Mouse (Mus musculus) kidney, embryonic 15.5 days (tissue): ENCODE results near the gene Cmtm4. TPM values are rescaled to one million over a fixed set of nuclear protein-coding genes. Genes with fewer than 3 reads are reported as not detected.

Source experiments
- ATAC-seq: fragments of 200-750 bp; cut with Nextera tagmentation; replicated peaks from 2 replicates; pipeline ENCODE4 v1.8.0; 2017; ENCODE audit warnings: moderate TSS enrichment; ENCODE audit not compliant: low FRiP score
- H3K27ac ChIP-seq: fragments of 300-500 bp; sonication (generic); 2 replicates; pipeline ENCODE4 v1.5.1; 2015; ENCODE audit warnings: mild to moderate bottlenecking, inconsistent platforms
- H3K27me3 ChIP-seq: fragments of 300-500 bp; sonication (generic); 2 replicates; pipeline ENCODE4 v1.6.1; 2015; ENCODE audit warnings: inconsistent platforms
- H3K36me3 ChIP-seq: fragments of 300-500 bp; sonication (generic); 2 replicates; pipeline ENCODE4 v1.6.1; 2015; ENCODE audit warnings: inconsistent platforms
- H3K4me1 ChIP-seq: fragments of 300-500 bp; sonication (generic); 2 replicates; pipeline ENCODE4 v1.6.1; 2015; ENCODE audit warnings: inconsistent platforms
- H3K4me2 ChIP-seq: fragments of 300-500 bp; sonication (generic); 2 replicates; pipeline ENCODE4 v1.6.1; 2015; ENCODE audit warnings: moderate library complexity, mild to moderate bottlenecking, inconsistent platforms
- H3K4me3 ChIP-seq: fragments of 300-500 bp; sonication (generic); replicated peaks from 2 replicates; pipeline ENCODE4 v1.5.1; 2015; ENCODE audit warnings: mild to moderate bottlenecking, inconsistent platforms
- H3K9ac ChIP-seq: fragments of 300-500 bp; sonication (generic); 2 replicates; pipeline ENCODE4 v1.6.1; 2015; ENCODE audit warnings: mild to moderate bottlenecking, inconsistent platforms
- H3K9me3 ChIP-seq: fragments of 300-500 bp; sonication (generic); replicated peaks from 2 replicates; pipeline ENCODE4 v1.6.1; 2016; ENCODE audit warnings: inconsistent platforms
- WGBS: fragments of 180-500 bp; shearing (Covaris S2); methylation state at CpG from one replicate; pipeline ENCODE4 v1.1.7; 2015; ENCODE audit warnings: mixed read lengths; 5-methylcytosine and 5-hydroxymethylcytosine counted together
- polyA plus RNA-seq: library from polyadenylated mRNA; unstranded; fragments of >200 nt; fragmentation: Nextera tagmentation; extraction: Ambion mirVana; gene quantifications from 2 replicates; pipeline ENCODE4 v1.2.1, GENCODE M21; 2015

Cmtm4 gene
- polyA plus RNA-seq, 1 experiment from 2014 or later: 4.1 TPM

GRCm38 (mm10) chr8:104369591-104369990 is 26.0 kb downstream of the Cmtm4 start:
- H3K27me3 ChIP-seq: no peaks in the 10 kb centered on the region
- H3K4me3 ChIP-seq: no peak overlapping the region
- H3K9me3 ChIP-seq: no peaks in the 10 kb centered on the region
- peaks cover 54% of the 10 kb centered on the region for H3K4me1 ChIP-seq
- no peak overlapping the region for H3K9ac ChIP-seq
- H3K27ac ChIP-seq: peak overlapping the region; percentile 41; the same call in 1 of the 2 replicates
- 82% methylated on average over 12 of the region's 12 CpGs for WGBS
- no peaks in the 10 kb centered on the region for H3K36me3 ChIP-seq
- H3K4me2 ChIP-seq: no peak overlapping the region
- no peak for ATAC-seq

GRCm38 (mm10) chr8:104367398-104367797 is 28.2 kb downstream of the Cmtm4 start:
- no peaks in the 10 kb centered on the region for H3K27me3 ChIP-seq
- H3K9me3 ChIP-seq: no peaks in the 10 kb centered on the region
- H3K9ac ChIP-seq: no peak overlapping the region
- no peak overlapping the region for H3K4me2 ChIP-seq
- no peak overlapping the region for H3K4me3 ChIP-seq
- peaks cover 43% of the 10 kb centered on the region for H3K4me1 ChIP-seq
- 46% methylated on average over 5 of the region's 5 CpGs for WGBS
- ATAC-seq: no peak
- H3K36me3 ChIP-seq: 0 out of 2 replicates have a peak, but pooled peaks cover 3% of the 10 kb centered on the region
- H3K27ac ChIP-seq: no peak overlapping the region

GRCm38 (mm10) chr8:104365695-104366094 is 29.9 kb downstream of the Cmtm4 start:
- no peak overlapping the region for H3K4me3 ChIP-seq
- H3K36me3 ChIP-seq: 0 out of 2 replicates have a peak, but pooled peaks cover 6% of the 10 kb centered on the region
- H3K9ac ChIP-seq: no peak overlapping the region
- no peaks in the 10 kb centered on the region for H3K9me3 ChIP-seq
- ATAC-seq: peak; percentile 67
- peak overlapping the region; percentile 38 for H3K27ac ChIP-seq
- H3K4me2 ChIP-seq: no peak overlapping the region
- no peaks in the 10 kb centered on the region for H3K27me3 ChIP-seq
- peaks cover 43% of the 10 kb centered on the region for H3K4me1 ChIP-seq
- WGBS: 83% methylated on average over 9 of the region's 9 CpGs

- no peak overlapping the region for H3K27ac ChIP-seq
- H3K4me2 ChIP-seq: no peak overlapping the region
- H3K36me3 ChIP-seq: peaks cover 24% of the 10 kb centered on the region
- WGBS: 64% methylated on average over 15 of the region's 15 CpGs
- no peak overlapping the region for H3K4me3 ChIP-seq
- no peaks in the 10 kb centered on the region for H3K27me3 ChIP-seq
- no peak for ATAC-seq
- no peak overlapping the region for H3K9ac ChIP-seq
- no peaks in the 10 kb centered on the region for H3K9me3 ChIP-seq
- H3K4me1 ChIP-seq: peaks cover 19% of the 10 kb centered on the region
Observed at GRCm38 (mm10) chr8:104359778-104360456, 35.7 kb downstream of the Cmtm4 start.

GRCm38 (mm10) chr8:104358637-104359036 is 37.0 kb downstream of the Cmtm4 start:
- peaks cover 17% of the 10 kb centered on the region for H3K4me1 ChIP-seq
- ATAC-seq: no peak
- no peak overlapping the region for H3K4me3 ChIP-seq
- no peak overlapping the region for H3K9ac ChIP-seq
- no peaks in the 10 kb centered on the region for H3K27me3 ChIP-seq
- no peak overlapping the region for H3K27ac ChIP-seq
- H3K4me2 ChIP-seq: no peak overlapping the region
- H3K36me3 ChIP-seq: peaks cover 31% of the 10 kb centered on the region
- H3K9me3 ChIP-seq: no peaks in the 10 kb centered on the region
- WGBS: 83% methylated on average over 3 of the region's 3 CpGs

- no peak overlapping the region for H3K4me3 ChIP-seq
- H3K27me3 ChIP-seq: no peaks in the 10 kb centered on the region
- no peaks in the 10 kb centered on the region for H3K9me3 ChIP-seq
- H3K27ac ChIP-seq: no peak overlapping the region
- peaks cover 45% of the 10 kb centered on the region for H3K36me3 ChIP-seq
- WGBS: 82% methylated on average over 10 of the region's 10 CpGs
- H3K9ac ChIP-seq: no peak overlapping the region
- no peak for ATAC-seq
- no peak overlapping the region for H3K4me2 ChIP-seq
- H3K4me1 ChIP-seq: peaks cover 6% of the 10 kb centered on the region
Observed at GRCm38 (mm10) chr8:104354504-104354903, 41.1 kb downstream of the Cmtm4 start.

GRCm38 (mm10) chr8:104353186-104353585 is 42.4 kb downstream of the Cmtm4 start:
- Histone ChIP-seq H3K27ac (no peak overlapping the region), H3K4me2 (no peak overlapping the region), H3K4me3 (no peak overlapping the region), H3K9ac (no peak overlapping the region), H3K36me3 (peaks cover 48% of the 10 kb centered on the region), H3K4me1 (no peaks in the 10 kb centered on the region), H3K9me3 (no peaks in the 10 kb centered on the region), H3K27me3 (no peaks in the 10 kb centered on the region)
- ATAC-seq: 0 out of 2 replicates have a peak, but pooled peaks have one; percentile 54
- 69% methylated on average over 5 of the region's 5 CpGs for WGBS

GRCm38 (mm10) chr8:104350047-104350446 is 45.6 kb downstream of the Cmtm4 start:
- H3K27me3 ChIP-seq: no peaks in the 10 kb centered on the region
- H3K9me3 ChIP-seq: no peaks in the 10 kb centered on the region
- no peak for ATAC-seq
- 71% methylated on average over 13 of the region's 13 CpGs for WGBS
- no peaks in the 10 kb centered on the region for H3K4me1 ChIP-seq
- H3K4me3 ChIP-seq: no peak overlapping the region
- H3K9ac ChIP-seq: no peak overlapping the region
- peaks cover 62% of the 10 kb centered on the region for H3K36me3 ChIP-seq
- H3K27ac ChIP-seq: no peak overlapping the region
- H3K4me2 ChIP-seq: no peak overlapping the region

GRCm38 (mm10) chr8:104348971-104349370 is 46.6 kb downstream of the Cmtm4 start:
- WGBS: 73% methylated on average over 5 of the region's 5 CpGs
- no peak overlapping the region for H3K4me2 ChIP-seq
- H3K4me3 ChIP-seq: no peak overlapping the region
- H3K4me1 ChIP-seq: 0 out of 2 replicates have a peak, but pooled peaks cover 3% of the 10 kb centered on the region
- no peaks in the 10 kb centered on the region for H3K9me3 ChIP-seq
- ATAC-seq: no peak
- H3K36me3 ChIP-seq: peaks cover 65% of the 10 kb centered on the region
- H3K27me3 ChIP-seq: no peaks in the 10 kb centered on the region
- no peak overlapping the region for H3K9ac ChIP-seq
- no peak overlapping the region for H3K27ac ChIP-seq

- H3K27me3 ChIP-seq: no peaks in the 10 kb centered on the region
- no peak overlapping the region for H3K4me2 ChIP-seq
- WGBS: 58% methylated on average over 12 of the region's 12 CpGs
- H3K9me3 ChIP-seq: no peaks in the 10 kb centered on the region
- peaks cover 51% of the 10 kb centered on the region for H3K36me3 ChIP-seq
- no peak overlapping the region for H3K27ac ChIP-seq
- no peak overlapping the region for H3K9ac ChIP-seq
- ATAC-seq: no peak
- H3K4me3 ChIP-seq: no peak overlapping the region
- peaks cover 22% of the 10 kb centered on the region for H3K4me1 ChIP-seq
Observed at GRCm38 (mm10) chr8:104346706-104347105, 48.9 kb downstream of the Cmtm4 start.

- H3K36me3 ChIP-seq: peaks cover 47% of the 10 kb centered on the region
Observed at GRCm38 (mm10) chr8:104344622-104345021, 51.0 kb downstream of the Cmtm4 start.

GRCm38 (mm10) chr8:104343957-104344356 is 51.6 kb downstream of the Cmtm4 start:
- H3K9me3 ChIP-seq: no peaks in the 10 kb centered on the region
- H3K4me3 ChIP-seq: no peak overlapping the region
- WGBS: 14% methylated on average over 7 of the region's 7 CpGs
- H3K36me3 ChIP-seq: peaks cover 47% of the 10 kb centered on the region
- H3K27me3 ChIP-seq: no peaks in the 10 kb centered on the region
- no peak overlapping the region for H3K9ac ChIP-seq
- peak; percentile 40; the same call in 1 of the 2 replicates for ATAC-seq
- H3K4me1 ChIP-seq: peaks cover 40% of the 10 kb centered on the region
- H3K4me2 ChIP-seq: no peak overlapping the region
- H3K27ac ChIP-seq: no peak overlapping the region

More at GRCm38 (mm10) chr8:104344622-104345021, 51.0 kb downstream of the Cmtm4 start:
- H3K9me3 ChIP-seq: no peaks in the 10 kb centered on the region
- 91% methylated on average over 5 of the region's 5 CpGs for WGBS
- H3K4me2 ChIP-seq: no peak overlapping the region
- H3K27ac ChIP-seq: no peak overlapping the region
- no peak for ATAC-seq
- no peaks in the 10 kb centered on the region for H3K27me3 ChIP-seq
- no peak overlapping the region for H3K4me3 ChIP-seq
- H3K9ac ChIP-seq: no peak overlapping the region
- H3K4me1 ChIP-seq: peaks cover 36% of the 10 kb centered on the region
